Mouse (Mus musculus) B cell, adult (primary cell): ENCODE data around the gene Gm21560. TPM values are rescaled to one million over a fixed set of nuclear protein-coding genes. Genes with fewer than 3 reads are reported as not detected.

ENCODE experiments used
- total RNA-seq: library from RNA; stranded (reverse); gene quantifications from 4 replicates; pipeline ENCODE4 v1.2.4, GENCODE M21; 2023; ENCODE audit not compliant: inconsistent age

Gm21560 gene
- total RNA-seq = not detected in 4 replicates

DNA sequence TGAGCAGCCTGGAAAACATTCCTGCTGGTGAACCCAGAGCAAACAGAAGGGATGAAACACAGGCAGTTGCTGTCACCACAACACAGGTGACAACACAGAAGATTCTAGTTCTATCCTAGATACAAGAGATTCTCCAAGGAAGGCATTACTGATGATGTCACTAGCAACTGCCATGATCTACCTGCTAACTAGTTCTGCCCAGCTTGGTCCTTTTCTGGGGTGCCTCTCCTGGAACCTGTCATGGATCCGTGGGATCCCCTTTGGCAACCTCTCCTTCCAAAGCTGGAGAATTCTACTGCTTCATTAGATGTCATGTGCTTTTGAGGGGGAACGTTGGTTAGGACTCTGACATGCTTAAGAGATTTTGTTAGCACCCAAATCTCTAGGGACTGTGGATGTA is at the start of gene Gm21560:
Gene Gm21560, minus strand, starts transcription at position 101 of the 400 bp plus-strand sequence.

Other genes starting within 250 kb of the Gm21560 start
- not detected in 4 replicates for gene Gm3453, start 240.2 kb downstream of the Gm21560 start, total RNA-seq
- not detected in 4 replicates for gene Gm6337, start 161.0 kb downstream of the Gm21560 start, total RNA-seq
- gene Gm8206, start 125.3 kb downstream of the Gm21560 start, total RNA-seq = 0.48 TPM in 1 of 4 replicates, not detected in the others
- not detected in 4 replicates for gene Gm3468, start 110.6 kb downstream of the Gm21560 start, total RNA-seq
- gene Gm3476, start 93.5 kb downstream of the Gm21560 start, total RNA-seq = not detected in 4 replicates
- gene Gm3411, start 68.0 kb upstream of the Gm21560 start, total RNA-seq = 0.26 TPM in 1 of 4 replicates, not detected in the others
- not detected in 4 replicates for gene Gm21103, start 85.6 kb upstream of the Gm21560 start, total RNA-seq
- gene Gm3618, start 124.4 kb upstream of the Gm21560 start, total RNA-seq = not detected in 4 replicates
- gene Gm16440, start 171.0 kb upstream of the Gm21560 start, total RNA-seq = not detected in 4 replicates
- gene Gm3591, start 193.2 kb upstream of the Gm21560 start, total RNA-seq = not detected in 4 replicates
- gene Gm3594, start 225.3 kb upstream of the Gm21560 start, total RNA-seq = not detected in 4 replicates